Comparison of ENCODE assay signal across 8 mouse cellular contexts in the genomic region with DNA sequence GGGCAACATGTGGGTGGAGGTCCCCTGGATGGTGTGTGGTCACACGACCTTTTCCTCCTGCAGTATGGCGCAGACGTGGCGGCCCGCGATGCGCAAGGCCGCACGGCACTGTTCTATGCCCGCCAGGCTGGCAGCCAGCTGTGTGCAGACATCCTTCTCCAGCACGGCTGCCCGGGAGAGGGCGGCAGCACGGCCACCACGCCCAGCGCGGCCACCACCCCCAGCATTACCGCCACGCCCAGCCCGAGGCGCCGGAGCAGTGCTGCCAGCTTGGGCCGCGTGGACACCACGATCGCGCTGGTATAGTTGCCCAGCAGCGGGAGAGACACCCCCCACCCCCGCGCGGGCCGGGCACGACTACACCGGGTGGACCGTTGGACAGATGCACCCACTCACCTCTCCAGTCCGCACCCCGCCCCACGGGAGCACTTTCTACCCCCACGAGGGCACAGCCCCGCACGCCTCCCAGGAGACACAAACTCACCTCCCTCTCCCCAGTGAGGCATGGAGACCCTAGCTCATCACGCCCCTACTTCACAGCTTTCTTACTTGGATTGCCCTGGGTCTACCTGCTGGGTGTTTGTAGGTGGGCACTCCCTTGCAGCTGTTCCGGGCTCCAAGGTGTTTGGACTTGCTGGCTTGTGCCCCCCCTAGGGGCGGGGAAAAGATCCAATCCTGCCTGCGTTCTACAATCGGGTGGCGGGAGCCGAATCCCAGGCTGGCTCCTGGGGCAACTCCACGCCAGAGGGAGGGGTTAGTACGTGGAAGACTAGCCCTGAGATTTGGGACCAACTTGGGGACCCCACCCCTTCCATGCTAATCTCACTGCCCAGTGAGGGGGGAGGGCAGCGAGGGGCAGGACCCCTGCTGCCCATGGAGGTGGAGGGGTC. TPM values are rescaled to one million over a fixed set of nuclear protein-coding genes. Genes with fewer than 3 reads are reported as not detected.
DNase-seq lines count a peak whose midpoint lies in the region; ATAC-seq and TF ChIP-seq lines count a peak whose summit lies in the region.

No protein-coding gene starts in this region.

- H3K4me3 ChIP-seq in hindbrain, embryonic 10.5 days = peak overlapping the region; percentile 39
- peak overlapping the region; percentile 14; the same call in 1 of the 2 replicates for H3K4me3 ChIP-seq in liver, embryonic 11.5 days (ENCODE audit: low read depth, low read length)
- H3K4me3 ChIP-seq in neural tube, embryonic 14.5 days (ENCODE audit: low read depth, low read length) = peak overlapping the region; percentile 7; the same call in 1 of the 2 replicates

- peak overlapping the region; percentile 50 for H3K4me2 ChIP-seq in liver, embryonic 11.5 days
- H3K4me2 ChIP-seq in neural tube, embryonic 14.5 days (ENCODE audit: low read depth, low read length) = peak overlapping the region; percentile 20; the same call in 1 of the 2 replicates

- no peaks in the 10 kb centered on the region for H3K9me3 ChIP-seq in hindbrain, embryonic 10.5 days
- H3K9me3 ChIP-seq in liver, embryonic 11.5 days (ENCODE audit: control insufficient read depth, low read length) = no peaks in the 10 kb centered on the region
- no peaks in the 10 kb centered on the region for H3K9me3 ChIP-seq in neural tube, embryonic 14.5 days (ENCODE audit: control insufficient read depth, low read length)

- peaks cover 26% of the 10 kb centered on the region for H3K36me3 ChIP-seq in hindbrain, embryonic 10.5 days
- H3K36me3 ChIP-seq in liver, embryonic 11.5 days (ENCODE audit: control insufficient read depth, insufficient read depth, low read length) = peaks cover 3% of the 10 kb centered on the region; the same call in 1 of the 2 replicates
- peaks cover 32% of the 10 kb centered on the region for H3K36me3 ChIP-seq in neural tube, embryonic 14.5 days (ENCODE audit: control insufficient read depth, insufficient read depth, low read length)

- no peak overlapping the region for H3K9ac ChIP-seq in liver, embryonic 11.5 days (ENCODE audit: low read depth, low read length)
- H3K9ac ChIP-seq in neural tube, embryonic 14.5 days (replicated peaks; ENCODE audit: low read depth, low read length) = 0 out of 2 replicates have a peak overlapping the region, but pooled peaks have one; percentile 34

- intact Hi-C loops in left cerebral cortex, postnatal 36 days (cut with DNase I) = no loop called here

- TF ChIP-seq CTCF in brain, embryonic 14.5 days (IDR thresholded peaks at IDR 0.05; ENCODE audit: borderline replicate concordance, extremely low read depth, insufficient read depth, insufficient read length) = 0 out of 2 replicates have a peak, but pooled peaks have one; percentile 4

- TF ChIP-seq POLR2A in brain, embryonic 14.5 days (IDR thresholded peaks at IDR 0.05; ENCODE audit: borderline replicate concordance, extremely low read depth, insufficient read depth, insufficient read length, poor library complexity, severe bottlenecking) = no peak

- peaks cover 81% of the 10 kb centered on the region for H3K27me3 ChIP-seq in hindbrain, embryonic 10.5 days (ENCODE audit: insufficient read depth, poor library complexity, severe bottlenecking)
- peaks cover 37% of the 10 kb centered on the region for H3K27me3 ChIP-seq in liver, embryonic 11.5 days (replicated peaks; ENCODE audit: control insufficient read depth, insufficient read depth, low read length)
- peaks cover 34% of the 10 kb centered on the region for H3K27me3 ChIP-seq in neural tube, embryonic 14.5 days (ENCODE audit: control insufficient read depth, insufficient read depth, low read length)

- H3K27ac ChIP-seq in hindbrain, embryonic 10.5 days = 0 out of 2 replicates have a peak overlapping the region, but pooled peaks have one; percentile 13
- no peak overlapping the region for H3K27ac ChIP-seq in liver, embryonic 11.5 days (ENCODE audit: low read depth, low read length)
- H3K27ac ChIP-seq in neural tube, embryonic 14.5 days (ENCODE audit: low read depth, low read length) = no peak overlapping the region

- H3K4me1 ChIP-seq in hindbrain, embryonic 10.5 days (replicated peaks) = peaks cover 23% of the 10 kb centered on the region
- H3K4me1 ChIP-seq in liver, embryonic 11.5 days (replicated peaks; ENCODE audit: control insufficient read depth, insufficient read depth, low read length) = peaks cover 14% of the 10 kb centered on the region
- peaks cover 10% of the 10 kb centered on the region for H3K4me1 ChIP-seq in neural tube, embryonic 14.5 days (ENCODE audit: control insufficient read depth, insufficient read depth, low read length)

- DNase-seq in left cerebral cortex, postnatal 36 days (ENCODE audit: low spot score in 2 of 2) = peak; percentile 71 to 72
- no peak for DNase-seq in left cerebral cortex, adult 11 months (ENCODE audit: low spot score)
- DNase-seq in brain, embryonic 14.5 days (ENCODE audit: low read depth) = peak; percentile 45
- no peak for DNase-seq in hindbrain, embryonic 10.5 days (ENCODE audit: low spot score)
- no peak for DNase-seq in liver, embryonic 11.5 days (ENCODE audit: low spot score)
- DNase-seq in thymus, postnatal 4 days = no peak
- DNase-seq in embryo, embryonic 10 days (ENCODE audit: low spot score) = no peak

- 11% methylated on average over 51 of the region's 51 CpGs for WGBS in hindbrain, embryonic 10.5 days
- 26% methylated on average over 51 of the region's 51 CpGs for WGBS in liver, embryonic 11.5 days
- 7% methylated on average over 50 of the region's 51 CpGs for WGBS in neural tube, embryonic 14.5 days

- peak; percentile 43 for ATAC-seq in liver, embryonic 11.5 days (replicated peaks; ENCODE audit: low FRiP score)
- ATAC-seq in neural tube, embryonic 14.5 days (ENCODE audit: low read depth) = peak; percentile 35; the same call in 1 of the 2 replicates

RNA-seq across cellular contexts. Expression of gene Agap2, which starts 16.7 kb away (rescaled TPM):
- total RNA-seq in left cerebral cortex, postnatal 36 days (2021) = 100 to 1,000 TPM; 680 to 686 TPM
- polyA plus RNA-seq in brain, embryonic 14.5 days (2012; rRNA removed) = 113 and 151 TPM in 2 replicates
- polyA plus RNA-seq in hindbrain, embryonic 10.5 days (2016; fragmentation: Nextera tagmentation; extraction: Ambion mirVana) = 0.12 and 0.33 TPM in 2 replicates
- 2.2 and 2.3 TPM in 2 replicates for polyA plus RNA-seq in liver, embryonic 11.5 days (2014; fragmentation: Nextera tagmentation; extraction: Ambion mirVana)
- polyA plus RNA-seq in neural tube, embryonic 14.5 days (2014; fragmentation: Nextera tagmentation; extraction: Ambion mirVana) = 4.7 and 10.6 TPM in 2 replicates

RNA-seq across cellular contexts. Expression of gene Tspan31, which starts 21.7 kb away (rescaled TPM):
- total RNA-seq in left cerebral cortex, postnatal 36 days (2021) = 10 to 100 TPM; 63.5 to 66.3 TPM
- polyA plus RNA-seq in brain, embryonic 14.5 days (2012; rRNA removed) = 96.5 and 115 TPM in 2 replicates
- polyA plus RNA-seq in hindbrain, embryonic 10.5 days (2016; fragmentation: Nextera tagmentation; extraction: Ambion mirVana) = 177 and 187 TPM in 2 replicates
- 112 and 121 TPM in 2 replicates for polyA plus RNA-seq in liver, embryonic 11.5 days (2014; fragmentation: Nextera tagmentation; extraction: Ambion mirVana)
- 91.1 and 93.6 TPM in 2 replicates for polyA plus RNA-seq in neural tube, embryonic 14.5 days (2014; fragmentation: Nextera tagmentation; extraction: Ambion mirVana)

RNA-seq across cellular contexts. Expression of gene Cdk4, which starts 28.4 kb away (rescaled TPM):
- 10 to 100 TPM; 76.9 to 88.1 TPM for total RNA-seq in left cerebral cortex, postnatal 36 days (2021)
- 871 and 1,231 TPM in 2 replicates for polyA plus RNA-seq in brain, embryonic 14.5 days (2012; rRNA removed)
- polyA plus RNA-seq in hindbrain, embryonic 10.5 days (2016; fragmentation: Nextera tagmentation; extraction: Ambion mirVana) = 2,665 and 2,802 TPM in 2 replicates
- polyA plus RNA-seq in liver, embryonic 11.5 days (2014; fragmentation: Nextera tagmentation; extraction: Ambion mirVana) = 1,533 and 1,539 TPM in 2 replicates
- polyA plus RNA-seq in neural tube, embryonic 14.5 days (2014; fragmentation: Nextera tagmentation; extraction: Ambion mirVana) = 657 and 756 TPM in 2 replicates

RNA-seq across cellular contexts. Expression of gene Os9, which starts 29.2 kb away (rescaled TPM):
- total RNA-seq in left cerebral cortex, postnatal 36 days (2021) = 100 to 1,000 TPM; 118 to 119 TPM
- polyA plus RNA-seq in brain, embryonic 14.5 days (2012; rRNA removed) = 71.3 and 93.8 TPM in 2 replicates
- 69.4 and 85.5 TPM in 2 replicates for polyA plus RNA-seq in hindbrain, embryonic 10.5 days (2016; fragmentation: Nextera tagmentation; extraction: Ambion mirVana)
- polyA plus RNA-seq in liver, embryonic 11.5 days (2014; fragmentation: Nextera tagmentation; extraction: Ambion mirVana) = 51.2 and 54.7 TPM in 2 replicates
- 65.7 and 92.8 TPM in 2 replicates for polyA plus RNA-seq in neural tube, embryonic 14.5 days (2014; fragmentation: Nextera tagmentation; extraction: Ambion mirVana)

RNA-seq across cellular contexts. Expression of gene March9, which starts 31.8 kb away (rescaled TPM):
- total RNA-seq in left cerebral cortex, postnatal 36 days (2021) = 10 to 100 TPM; 21.5 to 24.9 TPM
- 35.9 and 51.7 TPM in 2 replicates for polyA plus RNA-seq in brain, embryonic 14.5 days (2012; rRNA removed)
- 1.2 and 1.6 TPM in 2 replicates for polyA plus RNA-seq in hindbrain, embryonic 10.5 days (2016; fragmentation: Nextera tagmentation; extraction: Ambion mirVana)
- polyA plus RNA-seq in liver, embryonic 11.5 days (2014; fragmentation: Nextera tagmentation; extraction: Ambion mirVana) = 0.38 TPM in 2 replicates
- polyA plus RNA-seq in neural tube, embryonic 14.5 days (2014; fragmentation: Nextera tagmentation; extraction: Ambion mirVana) = 9.7 and 13.2 TPM in 2 replicates

Comparison
In these comparisons a context has a peak if more than half of its experiments do, and no peak if none do; other contexts are left out.
1. DNase-seq: peak in left cerebral cortex, postnatal 36 days (2 of 2) and brain, embryonic 14.5 days (single experiment); none in left cerebral cortex, adult 11 months (single experiment), hindbrain, embryonic 10.5 days (single experiment), liver, embryonic 11.5 days (single experiment), thymus, postnatal 4 days (single experiment) and embryo, embryonic 10 days (single experiment).
2. Peak in every context shown above with its lines, with median percentiles within 50 percentile points of each other: H3K4me3 ChIP-seq.